9 mouse cellular contexts compared by ENCODE assay signal in the genomic region with DNA sequence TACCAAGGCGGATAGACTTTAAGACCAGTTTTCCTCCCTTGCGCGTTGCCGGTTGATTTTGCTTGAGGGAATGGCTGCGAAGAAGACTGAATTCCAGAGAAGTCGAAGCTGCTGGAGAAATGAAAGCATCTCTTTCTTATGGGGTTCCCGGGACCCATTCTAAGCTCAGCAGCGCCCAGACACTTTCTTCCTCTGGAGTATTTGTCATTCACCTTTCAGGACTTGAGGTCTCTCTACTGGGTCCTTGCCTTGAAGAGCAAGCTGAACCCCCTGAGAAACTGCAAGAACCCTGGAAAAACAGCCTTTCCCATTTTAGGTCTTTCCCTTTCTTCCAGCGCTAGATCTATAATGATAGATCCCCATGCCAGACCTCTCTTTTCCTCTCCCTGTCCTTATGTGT.
A peak's percentile ranks its signal among the peaks of the same experiment; 100 is the strongest.
DNase-seq lines count a peak whose midpoint lies in the region; ATAC-seq and TF ChIP-seq lines count a peak whose summit lies in the region.
"Had no signal": no experiment of that assay in that cellular context is flagged by ENCODE, and none has a peak within 500 bp of the region (broad histone marks: within the 10 kb centered on the region; RNA-seq: fewer than 3 reads in every experiment).

No protein-coding gene starts in this region.

- H3K36me3 ChIP-seq in lung, embryonic 15.5 days = no peaks in the 10 kb centered on the region
- H3K36me3 ChIP-seq in limb, embryonic 11.5 days (ENCODE audit: control insufficient read depth, insufficient read depth, low read length) = no peaks in the 10 kb centered on the region
- no peaks in the 10 kb centered on the region for H3K36me3 ChIP-seq in stomach, embryonic 15.5 days

- H3K27ac ChIP-seq in cerebellum, adult 2 months (ENCODE audit: insufficient read depth, low read length) = no peak overlapping the region
- no peak overlapping the region for H3K27ac ChIP-seq in lung, embryonic 15.5 days
- no peak overlapping the region for H3K27ac ChIP-seq in limb, embryonic 11.5 days (replicated peaks; ENCODE audit: low read depth, low read length)
- H3K27ac ChIP-seq in stomach, embryonic 15.5 days = no peak overlapping the region

- ATAC-seq in lung, embryonic 15.5 days (ENCODE audit: borderline replicate concordance, extremely low read depth, low FRiP score, low TSS enrichment) = no peak
- no peak for ATAC-seq in limb, embryonic 11.5 days (ENCODE audit: insufficient number of reproducible peaks, low FRiP score, low TSS enrichment, low read depth)
- ATAC-seq in stomach, embryonic 15.5 days (ENCODE audit: insufficient read depth, low FRiP score, low read depth) = no peak

- no peaks in the 10 kb centered on the region for H3K9me3 ChIP-seq in lung, embryonic 15.5 days
- no peaks in the 10 kb centered on the region for H3K9me3 ChIP-seq in limb, embryonic 11.5 days (ENCODE audit: control insufficient read depth, low read length)
- no peaks in the 10 kb centered on the region for H3K9me3 ChIP-seq in stomach, embryonic 15.5 days

- no peak for TF ChIP-seq POLR2A in cerebellum, adult 2 months (IDR thresholded peaks at IDR 0.05; ENCODE audit: borderline replicate concordance, insufficient read depth, low read length)

- H3K4me2 ChIP-seq in lung, embryonic 15.5 days = peak overlapping the region; percentile 78
- H3K4me2 ChIP-seq in limb, embryonic 11.5 days (ENCODE audit: low read depth, severe bottlenecking) = peak overlapping the region; percentile 91
- H3K4me2 ChIP-seq in stomach, embryonic 15.5 days = peak overlapping the region; percentile 83; the same call in 1 of the 2 replicates

- peaks cover 4% of the 10 kb centered on the region; the same call in 1 of the 2 replicates for H3K27me3 ChIP-seq in cerebellum, adult 2 months (ENCODE audit: control insufficient read depth, insufficient read depth, low read length)
- H3K27me3 ChIP-seq in lung, embryonic 15.5 days = peaks cover 56% of the 10 kb centered on the region
- H3K27me3 ChIP-seq in limb, embryonic 11.5 days (ENCODE audit: control insufficient read depth, insufficient read depth, low read length) = peaks cover 24% of the 10 kb centered on the region; the same call in 1 of the 2 replicates
- peaks cover 31% of the 10 kb centered on the region for H3K27me3 ChIP-seq in stomach, embryonic 15.5 days (replicated peaks)

- H3K4me3 ChIP-seq in cerebellum, adult 2 months (replicated peaks; ENCODE audit: insufficient read depth, low read depth, low read length) = peak overlapping the region; percentile 72
- no peak overlapping the region for H3K4me3 ChIP-seq in lung, embryonic 15.5 days
- H3K4me3 ChIP-seq in limb, embryonic 11.5 days (ENCODE audit: low read depth, low read length) = peak overlapping the region; percentile 38; the same call in 1 of the 2 replicates
- 0 out of 2 replicates have a peak overlapping the region, but pooled peaks have one; percentile 41 for H3K4me3 ChIP-seq in stomach, embryonic 15.5 days (replicated peaks)

- 35% methylated on average over 9 of the region's 9 CpGs for WGBS in cerebellum, adult 2 months
- WGBS in lung, embryonic 15.5 days = 15% methylated on average over 9 of the region's 9 CpGs
- WGBS in limb, embryonic 11.5 days = 6% methylated on average over 9 of the region's 9 CpGs
- WGBS in stomach, embryonic 15.5 days = 12% methylated on average over 9 of the region's 9 CpGs

- no peak for DNase-seq in cerebellum, adult 2 months
- no peak for DNase-seq in cerebellum, postnatal 4 days (ENCODE audit: low spot score in 2 of 2)
- DNase-seq in lung, postnatal 14 days = no peak
- DNase-seq in limb, embryonic 11.5 days (ENCODE audit: low spot score) = no peak
- no peak for DNase-seq in frontal cortex, postnatal 10 days (ENCODE audit: low spot score in 2 of 2)
- no peak for DNase-seq in adrenal gland, postnatal 36 days
- DNase-seq: cerebellum, adult 11 months had no signal

- H3K9ac ChIP-seq in lung, embryonic 15.5 days = no peak overlapping the region
- no peak overlapping the region for H3K9ac ChIP-seq in limb, embryonic 11.5 days (ENCODE audit: low read length)
- no peak overlapping the region for H3K9ac ChIP-seq in stomach, embryonic 15.5 days

- 0 out of 2 replicates have a peak, but pooled peaks cover 3% of the 10 kb centered on the region for H3K4me1 ChIP-seq in cerebellum, adult 2 months (ENCODE audit: control insufficient read depth, insufficient read depth, low read length)
- peaks cover 11% of the 10 kb centered on the region for H3K4me1 ChIP-seq in lung, embryonic 15.5 days
- peaks cover 12% of the 10 kb centered on the region for H3K4me1 ChIP-seq in limb, embryonic 11.5 days (ENCODE audit: control insufficient read depth, insufficient read depth, low read length)
- H3K4me1 ChIP-seq in stomach, embryonic 15.5 days = 0 out of 2 replicates have a peak, but pooled peaks cover 10% of the 10 kb centered on the region

- no peak for TF ChIP-seq CTCF in cerebellum, adult 2 months (IDR thresholded peaks at IDR 0.05; ENCODE audit: borderline replicate concordance, insufficient read depth, low read depth, low read length)
